Mouse (Mus musculus) mouse embryonic stem cell (cell line): ENCODE data around the gene Gpr88.

ENCODE experiments used
- in situ Hi-C, 2 experiments: fragments of 300-500 bp; cut with MboI; formaldehyde crosslinking; loops; 1 replicate in 1 of 2; 3 replicates in 1 of 2; pipeline ENCODE4 v1.14.3; 2019 to 2020; ENCODE audit warnings: low sequenced_read_pairs in 2 of 2, low pct_unique_long_range_greater_than_20kb in 1 of 2, mixed read lengths in 1 of 2; ENCODE audit not compliant: unreplicated experiment in 1 of 2

The Gpr88 gene

GRCm38 (mm10) chr3:116253077-116253531 lies at the start of gene Gpr88:
Gpr88 (minus strand) TSS chr3:116253503.
- in situ Hi-C loops, result no loop called here

DNA sequence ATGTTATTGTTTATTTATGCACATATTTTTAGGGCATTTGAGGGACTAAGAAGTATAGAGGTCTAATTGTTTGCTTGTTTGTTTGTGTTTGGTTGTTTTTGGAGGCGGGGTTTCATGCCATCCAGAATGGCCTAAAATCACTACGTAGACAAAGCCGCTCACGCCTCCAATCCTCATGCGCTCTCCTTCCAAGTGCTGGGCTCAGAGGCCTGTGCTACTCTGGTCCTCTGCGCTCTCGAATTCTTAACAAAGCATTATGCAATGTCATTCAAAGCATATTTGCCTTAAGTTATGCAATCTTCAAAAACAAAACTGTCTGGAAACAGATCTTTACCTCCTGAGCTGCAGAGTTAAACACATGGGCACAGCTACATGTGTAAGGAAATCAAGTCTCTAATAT lies 49.3 kb upstream of the Gpr88 start:
- in situ Hi-C loops, result no loop called here

- in situ Hi-C loops, result no loop called here
Measured at GRCm38 (mm10) chr3:116301754-116302153, 48.5 kb upstream of the Gpr88 start.

DNA sequence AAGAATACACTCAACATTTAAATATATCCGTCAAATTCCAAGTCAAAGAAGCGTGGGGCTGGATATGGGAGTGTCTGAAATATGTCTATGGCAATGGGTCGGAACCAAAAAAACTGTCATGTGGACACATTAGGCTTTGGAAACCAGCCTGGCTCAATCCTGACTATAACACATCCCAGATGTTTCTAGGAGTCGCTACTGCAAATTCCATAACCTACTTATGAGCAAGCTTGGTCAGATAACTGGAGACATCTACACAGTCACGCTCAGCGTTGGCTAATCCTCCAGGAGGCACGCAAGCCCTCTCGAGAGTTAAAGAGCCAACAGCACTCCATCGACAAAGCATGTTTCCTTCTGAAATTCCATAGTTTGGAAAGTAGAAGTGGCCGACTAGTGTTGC lies 45.4 kb upstream of the Gpr88 start:
- in situ Hi-C loops, result no loop called here

DNA sequence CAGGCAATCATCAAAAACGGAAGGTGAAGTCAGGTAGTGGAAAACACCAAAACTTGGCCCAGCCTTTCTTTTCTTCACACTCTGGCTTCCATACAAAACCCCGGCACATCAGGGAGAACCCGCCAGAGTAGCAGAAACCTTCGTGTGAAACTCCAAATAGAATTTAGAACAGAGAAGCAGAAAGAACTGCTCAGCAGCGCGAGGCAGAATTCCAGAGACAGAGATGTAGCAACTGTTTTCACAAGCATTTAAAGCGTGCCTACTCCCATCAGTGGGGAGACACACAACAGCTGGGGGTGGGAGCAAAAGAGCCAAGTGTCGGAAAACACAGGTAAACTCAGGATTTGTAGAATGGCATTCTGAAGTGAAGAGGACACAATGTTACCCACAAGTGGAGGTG lies 44.7 kb upstream of the Gpr88 start:
- in situ Hi-C loops, result no loop called here

- in situ Hi-C loops, result no loop called here
Measured at GRCm38 (mm10) chr3:116297170-116297569, 43.9 kb upstream of the Gpr88 start.

- in situ Hi-C loops, result no loop called here
Measured at GRCm38 (mm10) chr3:116290041-116290815, 36.9 kb upstream of the Gpr88 start.

DNA sequence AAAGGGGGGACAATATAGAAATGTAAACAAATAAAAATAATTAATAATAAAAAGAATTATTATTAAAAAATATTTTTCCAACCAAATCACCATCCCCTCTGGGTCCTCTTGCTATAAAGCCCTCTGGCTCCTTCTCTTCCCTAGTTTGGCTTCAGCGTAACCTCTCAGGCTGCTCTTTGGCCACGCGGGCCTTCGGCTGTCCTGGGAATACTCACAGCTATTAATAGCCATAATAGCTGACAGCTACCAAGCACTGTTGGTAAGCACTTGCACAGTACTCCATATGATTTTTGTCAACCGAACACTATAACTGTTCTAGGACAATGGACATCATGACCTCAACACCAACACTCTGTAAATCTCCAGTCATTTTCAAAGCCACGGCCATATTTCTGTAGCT lies 35.5 kb upstream of the Gpr88 start:
- in situ Hi-C loops, result no loop called here

GRCm38 (mm10) chr3:116284735-116285134 lies 31.4 kb upstream of the Gpr88 start:
- in situ Hi-C loops, result no loop called here

DNA sequence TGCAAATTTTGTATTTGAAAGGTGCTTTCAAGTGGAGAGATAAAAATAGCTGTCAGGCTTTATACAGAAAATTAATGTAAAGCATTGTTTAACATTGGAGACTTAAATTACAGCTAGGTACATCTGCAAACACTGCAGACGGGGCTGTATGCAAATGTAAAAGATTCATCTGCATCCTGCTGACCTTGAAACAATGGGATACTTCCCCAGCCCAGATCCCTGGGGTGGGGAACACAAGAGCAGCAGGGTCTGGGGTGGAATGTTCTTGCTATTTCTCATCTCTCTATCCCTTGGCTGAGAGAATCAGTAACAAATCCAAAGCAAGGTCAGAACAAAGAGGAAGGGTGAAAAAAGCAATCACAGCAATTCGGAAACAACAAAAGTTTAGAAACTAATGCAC lies 30.7 kb upstream of the Gpr88 start:
- in situ Hi-C loops, result no loop called here

- in situ Hi-C loops, result no loop called here
Measured at GRCm38 (mm10) chr3:116281663-116282062, 28.4 kb upstream of the Gpr88 start.

DNA sequence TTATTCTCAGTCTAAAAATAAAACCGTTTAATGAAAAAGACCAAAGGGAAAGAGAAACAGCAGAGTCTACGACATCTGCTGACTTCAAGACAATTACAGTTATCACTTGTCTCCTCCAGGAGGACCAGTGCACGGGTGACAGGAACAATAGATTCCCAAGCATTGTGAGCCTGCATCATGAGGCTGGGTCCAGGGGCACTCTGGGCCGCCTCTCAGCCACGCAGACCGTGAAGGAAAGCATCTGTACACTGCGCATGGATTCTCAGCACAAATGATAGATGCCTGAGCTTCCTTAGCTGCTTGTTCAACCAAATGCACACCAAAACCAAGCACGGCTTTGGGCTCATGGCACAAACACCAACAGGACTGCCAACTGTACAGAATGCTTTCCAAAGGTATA lies 23.8 kb upstream of the Gpr88 start:
- in situ Hi-C loops, result no loop called here

DNA sequence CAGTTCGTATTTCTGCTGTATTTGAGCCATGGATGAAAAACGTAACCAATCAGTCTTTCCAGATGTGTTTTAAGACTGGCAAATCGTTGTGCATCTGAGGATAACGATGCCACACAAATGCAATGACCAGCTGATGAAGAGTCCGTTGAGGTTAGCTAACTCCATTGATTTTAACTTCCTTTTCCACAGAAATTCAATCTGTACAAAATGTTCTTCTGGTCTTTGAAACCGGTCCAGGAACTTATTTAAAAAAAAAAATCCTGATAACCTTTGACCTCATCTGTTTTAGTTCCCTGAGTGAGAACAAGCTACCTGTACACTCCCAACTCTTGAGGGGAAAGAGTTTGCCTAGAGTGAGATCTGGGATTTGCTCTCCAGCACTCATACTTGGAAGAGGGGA lies 18.4 kb upstream of the Gpr88 start:
- in situ Hi-C loops, result no loop called here

GRCm38 (mm10) chr3:116267036-116267654 lies 13.8 kb upstream of the Gpr88 start:
- in situ Hi-C loops, result no loop called here

DNA sequence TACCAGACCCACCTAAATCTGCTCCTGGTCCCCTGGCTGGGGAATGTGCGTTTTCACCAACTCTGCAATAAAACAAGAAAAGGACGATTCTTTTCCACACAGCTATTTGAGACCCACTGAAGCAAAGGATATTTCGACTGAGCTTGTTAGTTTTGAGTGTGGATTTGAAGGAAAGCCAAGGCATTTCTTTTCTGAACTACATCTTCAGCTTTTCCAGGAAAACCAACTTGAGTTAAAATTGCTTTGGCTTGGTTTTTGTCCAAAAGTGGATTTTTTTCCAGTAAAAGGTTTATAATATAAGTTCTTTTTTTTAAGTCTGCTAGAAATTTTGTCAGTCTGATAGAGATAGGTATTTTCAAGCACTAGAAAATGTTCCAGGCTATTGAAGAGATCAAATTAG lies 13.1 kb upstream of the Gpr88 start:
- in situ Hi-C loops, result no loop called here

- in situ Hi-C loops, result no loop called here
Measured at GRCm38 (mm10) chr3:116263977-116264376, 10.7 kb upstream of the Gpr88 start.

DNA sequence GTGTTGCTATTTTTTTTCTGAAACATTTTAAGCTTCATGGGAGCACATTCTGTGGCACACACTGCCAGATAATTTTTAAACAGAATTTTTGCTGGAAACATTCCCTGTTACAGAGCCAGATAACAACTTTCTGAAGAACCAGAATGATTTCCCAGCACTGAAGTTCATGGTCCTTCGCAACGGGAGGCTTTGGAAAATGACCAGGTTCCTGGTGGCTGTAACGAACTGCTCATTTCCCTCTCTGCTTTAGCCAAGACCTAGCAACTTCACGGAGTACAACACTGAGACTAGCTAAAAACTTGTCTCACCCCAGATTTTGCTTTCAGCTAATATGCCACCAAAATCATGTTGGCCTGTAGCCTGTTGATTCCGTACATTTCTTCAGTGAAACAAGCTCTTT lies 9.8 kb upstream of the Gpr88 start:
- in situ Hi-C loops, result no loop called here

DNA sequence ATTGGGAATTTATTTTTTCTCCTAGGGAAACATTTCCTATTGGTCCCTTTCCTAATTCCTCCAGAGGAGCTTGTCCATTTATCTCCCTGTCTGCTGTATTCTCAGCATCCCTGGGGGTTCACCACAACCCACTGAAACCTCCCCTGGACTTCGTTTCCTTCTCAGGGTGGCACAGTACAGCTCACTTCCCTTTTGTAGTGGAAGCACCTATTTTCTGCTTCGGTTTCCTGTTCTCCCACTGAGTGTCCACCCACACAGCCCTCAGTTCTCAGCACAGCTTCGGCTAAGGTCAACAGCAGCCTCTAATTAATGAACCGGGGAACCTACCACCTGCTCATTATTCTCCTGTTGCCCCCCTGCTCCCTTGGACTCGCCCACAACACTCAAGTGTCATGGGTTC lies 2.8 kb upstream of the Gpr88 start:
- in situ Hi-C loops, result no loop called here

DNA sequence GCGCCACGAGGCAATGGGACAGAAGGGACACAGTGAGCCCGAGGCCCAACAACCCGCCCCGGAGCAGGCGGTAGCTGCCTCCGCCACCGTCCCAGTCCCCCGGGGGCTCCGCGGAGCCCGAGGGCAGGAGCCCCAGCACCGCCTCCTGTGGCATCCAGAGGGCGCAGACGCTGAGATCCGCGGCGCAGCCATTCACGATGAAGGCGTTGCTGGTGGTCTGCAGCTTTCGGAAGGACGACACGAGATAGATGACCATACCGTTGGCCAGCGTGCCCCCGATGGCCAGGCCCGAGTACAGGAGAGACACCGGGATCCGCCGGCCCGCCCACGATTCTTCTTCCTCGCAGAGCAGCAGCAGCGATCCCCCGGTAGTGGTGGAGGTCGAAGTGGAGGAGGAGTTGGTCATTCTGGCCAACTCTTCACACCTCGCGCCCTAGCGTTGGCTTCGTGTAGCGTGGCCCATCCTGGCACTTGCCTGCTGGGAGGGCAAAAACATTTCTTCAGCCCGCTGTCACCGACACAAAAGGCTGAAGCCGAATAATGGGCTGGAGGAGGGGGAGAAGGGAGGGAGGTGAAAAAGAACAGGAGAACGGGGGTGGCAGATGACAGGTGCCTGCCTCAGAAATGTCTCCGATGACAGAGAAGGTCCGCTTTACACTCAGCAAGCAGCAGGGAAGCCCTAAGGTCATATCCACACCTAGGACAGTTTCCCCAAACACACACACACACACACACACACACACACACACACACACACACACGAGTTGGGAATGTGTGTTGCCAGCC lies 855 bp downstream of the Gpr88 start:
- in situ Hi-C loops, result no loop called here
